Mouse (Mus musculus) left cerebral cortex, postnatal 25 days (tissue): ENCODE measurements around the gene Cox6b1. TPM values are rescaled to one million over a fixed set of nuclear protein-coding genes. Genes with fewer than 3 reads are reported as not detected.

Source experiments
- DNase-seq, 2 experiments: peaks; one replicate each; pipeline ENCODE4 v3.0.0; 2022; ENCODE audit warnings: low spot score in 2 of 2, mixed read lengths in 1 of 2
- intact Hi-C: fragments of 180-260 bp; cut with DNase I; formaldehyde crosslinking; loops from one replicate; pipeline ENCODE4 v1.15.1; 2025
- total RNA-seq, 2 experiments: library from RNA; stranded (reverse); gene quantifications; 2 replicates each; pipeline ENCODE4 v1.2.3; 2021

The Cox6b1 gene
- total RNA-seq, 2 experiments from 2014 or later: 721 to 744 TPM

GRCm38 (mm10) chr7:30613529-30614112, 12.3 kb downstream of the Cox6b1 start:
- DNase-seq: peak; percentile 19 to 45
- intact Hi-C loops: loop anchor here (1.0 kb wide), 1 partner anchor 24 kb away; no protein-coding TSS in a partner anchor

GRCm38 (mm10) chr7:30612654-30613402, 13.1 kb downstream of the Cox6b1 start, which contains the start of gene Upk1a:
TSS of gene Upk1a (minus strand) at chr7:30612847.
- no peak for DNase-seq
- intact Hi-C loops: loop anchor here (1.0 kb wide), 1 partner anchor 24 kb away; no protein-coding TSS in a partner anchor

DNA sequence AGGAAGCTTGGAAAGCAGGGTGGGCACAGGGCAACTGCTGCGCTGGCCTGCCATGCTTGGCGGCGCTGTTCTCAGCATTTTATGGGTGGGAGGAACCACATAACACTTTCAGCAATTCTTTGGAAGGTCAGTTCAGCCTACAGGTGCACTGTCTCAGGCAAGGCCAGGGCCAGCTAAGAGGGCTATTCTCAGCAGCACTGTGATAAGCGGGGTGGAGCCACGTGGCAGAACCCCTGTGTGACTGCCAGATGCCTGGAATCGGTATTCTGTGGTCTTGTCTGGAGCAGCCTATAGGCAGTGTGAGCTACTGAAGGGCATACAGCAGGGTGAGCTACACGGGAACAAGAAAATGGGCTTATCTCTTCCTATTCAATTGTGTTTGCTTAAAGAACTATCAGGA, 15.9 kb downstream of the Cox6b1 start:
- DNase-seq: no peak

GRCm38 (mm10) chr7:30608476-30608875, 17.5 kb downstream of the Cox6b1 start:
- intact Hi-C loops: no loop called here
- DNase-seq: no peak

More for the DNA sequence above, 15.9 kb downstream of the Cox6b1 start:
- intact Hi-C loops: no loop called here

DNA sequence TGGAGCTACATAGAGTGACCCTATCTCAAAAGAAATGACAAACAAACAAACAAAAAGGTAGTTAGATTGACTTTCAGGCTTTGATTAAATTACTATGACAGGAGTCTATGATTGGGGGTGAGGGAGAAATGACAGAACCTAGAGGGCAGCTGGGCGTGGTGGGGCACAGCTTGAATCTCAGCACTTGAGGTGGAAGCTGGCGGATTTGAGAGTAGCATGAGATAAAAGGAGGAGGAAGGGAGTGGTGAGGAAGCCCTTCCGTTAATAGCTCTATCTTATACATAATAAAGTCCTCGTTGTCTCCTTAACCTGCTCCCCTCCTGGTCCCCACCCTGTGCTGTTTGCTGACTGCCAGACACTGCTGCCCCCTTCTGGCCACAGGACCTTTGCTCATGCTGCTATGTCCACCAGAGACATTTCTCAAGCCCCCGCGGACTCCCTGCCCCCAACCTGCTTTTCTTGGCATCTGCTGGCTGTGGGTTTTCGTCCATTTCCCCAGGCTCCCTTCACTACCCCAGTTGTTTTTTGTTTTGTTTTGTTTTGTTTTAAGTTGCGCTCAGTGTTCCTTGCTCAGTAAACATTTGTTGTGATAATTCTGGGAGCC, 18.1 kb downstream of the Cox6b1 start:
- no peak for DNase-seq
- intact Hi-C loops: loop anchor here (2.0 kb wide), 1 partner anchor 19 kb away; the partner anchor contains the start of gene Cox6b1

GRCm38 (mm10) chr7:30604944-30605343, 21.0 kb downstream of the Cox6b1 start:
- no peak for DNase-seq
- intact Hi-C loops: no loop called here

DNA sequence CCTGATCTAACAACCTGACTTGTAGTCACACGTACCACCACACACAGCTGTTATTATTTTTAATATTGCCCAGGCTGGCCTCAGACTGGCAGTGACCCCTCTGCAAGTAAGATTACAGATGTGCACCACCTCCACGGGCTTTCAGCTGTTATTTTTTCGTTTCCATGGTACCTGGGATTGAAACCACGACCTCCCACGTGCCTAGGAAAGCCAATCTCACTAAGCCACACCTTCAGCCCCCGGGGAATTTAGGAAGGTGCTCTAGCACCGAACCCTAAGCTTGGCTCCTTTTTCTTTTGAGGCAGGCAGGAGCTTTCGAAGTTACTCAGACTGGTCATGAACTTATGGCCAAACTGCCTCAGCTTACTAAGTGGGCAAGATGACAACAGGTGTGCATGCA, 21.5 kb downstream of the Cox6b1 start:
- DNase-seq: no peak
- intact Hi-C loops: no loop called here

DNA sequence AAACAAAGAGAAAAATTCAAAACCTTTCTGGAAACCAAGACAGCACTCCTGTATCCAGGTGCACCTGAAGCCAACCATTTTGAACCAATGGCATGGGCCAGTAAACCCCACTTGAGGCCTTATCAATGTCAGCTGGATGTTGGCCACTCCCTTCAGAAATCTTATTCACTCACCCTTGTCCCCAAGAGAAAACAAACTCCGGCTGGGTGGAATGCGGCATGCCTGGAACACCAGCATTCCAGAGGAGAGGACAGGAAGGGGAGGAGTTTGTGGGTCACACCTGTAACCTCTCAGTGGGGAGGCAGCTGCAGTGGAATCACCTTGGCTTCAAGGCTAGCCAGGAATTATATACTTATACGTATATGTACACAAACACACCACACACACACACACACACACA, 23.4 kb downstream of the Cox6b1 start:
- no peak for DNase-seq
- intact Hi-C loops: no loop called here

DNA sequence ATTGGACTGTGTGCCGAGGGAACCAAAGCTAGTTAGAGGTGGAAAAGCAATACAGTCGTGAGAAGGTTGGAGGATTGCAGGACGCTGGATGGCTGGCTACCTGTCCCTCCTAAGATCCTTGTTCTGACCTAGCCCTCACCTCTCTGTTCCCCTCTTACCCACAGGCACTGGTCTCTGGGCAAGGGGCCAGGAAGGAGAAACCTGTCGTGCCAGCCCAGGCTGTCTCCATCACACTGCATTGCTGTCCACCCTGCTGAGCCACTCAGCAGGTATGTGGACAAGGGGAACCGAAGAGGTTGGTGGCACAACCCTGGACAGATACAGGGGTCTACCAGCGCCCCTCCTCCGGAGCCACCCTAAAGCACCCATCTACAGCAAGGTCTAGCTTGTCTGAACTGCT, 25.3 kb downstream of the Cox6b1 start:
- intact Hi-C loops: no loop called here
- no peak for DNase-seq

DNA sequence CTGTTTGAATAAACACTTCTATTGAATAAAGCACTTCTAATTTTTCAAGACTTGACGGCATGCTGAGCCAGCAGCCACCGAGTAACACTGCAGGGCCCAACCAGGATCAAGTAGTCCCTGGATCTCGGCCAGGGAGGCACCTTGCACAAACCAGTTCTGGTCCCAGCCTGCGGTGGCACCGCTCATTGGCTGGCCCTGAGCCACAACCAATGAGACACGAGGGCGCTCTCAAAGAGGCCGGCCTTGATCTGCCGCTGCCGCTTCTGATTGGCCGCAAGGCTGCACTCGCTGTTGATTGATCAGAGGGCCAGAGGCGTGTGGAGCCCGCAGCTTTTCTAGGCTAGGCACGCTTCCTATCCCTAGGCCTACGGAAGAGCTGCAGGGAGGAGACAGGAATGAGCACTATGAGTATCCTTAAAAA, 26.0 kb downstream of the Cox6b1 start:
- intact Hi-C loops: no loop called here
- DNase-seq: peak; percentile 90 to 95

DNA sequence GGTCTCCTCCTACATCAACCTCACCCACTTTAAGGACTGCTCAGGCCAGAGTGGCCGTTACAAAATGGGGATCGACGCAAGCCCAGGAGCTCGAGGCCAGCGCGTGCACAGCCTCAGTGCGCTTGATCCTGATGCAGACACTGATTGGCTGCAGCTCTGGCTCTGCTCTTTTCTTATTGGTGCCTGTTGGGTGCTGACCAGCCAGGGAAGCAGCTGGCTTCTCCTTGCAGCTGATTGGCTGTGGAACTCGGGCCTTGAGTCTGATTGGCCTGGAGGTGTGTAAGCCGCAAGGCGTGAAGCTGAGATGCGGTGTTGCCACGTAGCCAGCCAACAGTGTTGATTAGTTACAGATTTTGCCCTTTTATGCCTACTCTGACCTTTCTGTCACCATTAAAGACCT, 27.2 kb downstream of the Cox6b1 start, which contains the start of gene Zbtb32:
TSS of gene Zbtb32 (minus strand) at position 124 of the 400 bp plus-strand sequence.
- intact Hi-C loops: no loop called here
- no peak for DNase-seq

- no peak for DNase-seq
- intact Hi-C loops: no loop called here
These were observed 29.1 kb downstream of the Cox6b1 start for GRCm38 (mm10) chr7:30596811-30597210.

GRCm38 (mm10) chr7:30596093-30596492, 29.9 kb downstream of the Cox6b1 start:
- intact Hi-C loops: no loop called here

DNA sequence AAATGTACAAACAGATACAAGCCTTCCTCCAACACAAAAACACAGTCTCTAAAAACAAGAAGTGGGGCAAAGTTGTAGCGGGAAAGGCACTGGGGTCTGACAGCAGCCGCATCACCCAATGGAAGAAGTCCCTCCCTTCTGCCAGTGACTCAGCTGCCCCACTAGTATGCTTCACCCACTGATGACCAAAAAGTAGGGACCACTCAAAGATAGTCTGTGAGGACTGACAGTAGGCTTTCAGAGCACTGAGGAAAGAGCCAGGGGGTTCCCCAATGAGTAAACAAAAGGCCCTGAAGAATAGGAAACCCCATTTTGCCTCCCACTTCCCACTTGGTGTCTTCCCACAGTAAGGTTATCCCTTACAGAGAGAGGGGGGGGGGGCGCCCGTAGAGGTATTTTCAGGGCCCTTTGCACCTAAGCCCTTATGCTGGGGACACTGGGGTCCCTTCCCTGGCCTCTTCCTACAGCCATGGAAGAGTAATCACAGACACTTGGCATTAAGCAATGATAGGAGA, 31.4 kb downstream of the Cox6b1 start:
- DNase-seq: no peak
- intact Hi-C loops: no loop called here

More at GRCm38 (mm10) chr7:30596093-30596492, 29.9 kb downstream of the Cox6b1 start:
- DNase-seq: no peak

DNA sequence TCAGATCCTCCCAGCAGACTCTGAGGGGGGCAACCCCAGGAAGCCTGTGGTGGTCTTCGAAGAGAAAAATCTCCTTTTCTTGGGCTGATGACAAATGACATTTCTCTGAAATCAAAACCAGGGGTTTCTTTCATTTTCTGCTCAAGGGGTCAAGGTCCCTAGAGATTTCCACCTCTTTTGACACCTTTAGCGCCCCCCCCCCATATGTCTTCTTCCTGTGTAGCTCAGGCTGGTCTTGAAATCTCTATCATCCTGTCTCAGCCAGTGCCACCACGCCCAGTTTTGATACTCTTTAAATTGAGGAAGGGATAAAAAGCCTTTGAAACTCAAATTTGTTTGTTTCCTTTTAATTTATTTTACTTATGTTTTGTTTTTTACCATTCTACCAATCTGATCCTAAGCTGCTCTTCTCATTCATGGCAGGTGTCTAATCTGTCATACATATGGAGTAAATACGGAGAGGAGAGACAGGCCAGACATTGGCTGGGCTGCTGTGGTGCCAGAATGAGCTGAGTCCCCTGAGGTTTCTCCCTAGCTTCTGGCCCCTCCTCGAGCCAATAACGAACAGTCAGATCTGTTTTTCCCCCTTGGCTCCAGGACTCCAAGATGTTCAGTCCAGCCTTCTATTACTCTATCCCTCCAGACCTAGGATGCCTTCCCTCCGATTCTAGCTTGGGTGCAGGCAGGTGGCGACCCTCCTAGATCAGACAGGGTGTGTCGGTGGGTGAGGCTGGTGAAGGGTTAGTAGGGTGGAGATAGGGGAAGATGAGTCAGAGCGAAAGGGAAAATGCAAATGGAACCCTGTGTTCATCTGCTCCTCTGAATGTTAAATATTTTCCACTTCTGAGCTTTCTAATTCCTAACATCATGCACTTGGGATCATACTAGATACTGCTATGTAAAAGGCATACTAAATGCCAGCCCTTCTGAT, 32.1 kb downstream of the Cox6b1 start:
- no peak for DNase-seq
- intact Hi-C loops: no loop called here

- intact Hi-C loops: no loop called here
- DNase-seq: no peak
These were observed 33.1 kb downstream of the Cox6b1 start for GRCm38 (mm10) chr7:30592772-30593423.

DNA sequence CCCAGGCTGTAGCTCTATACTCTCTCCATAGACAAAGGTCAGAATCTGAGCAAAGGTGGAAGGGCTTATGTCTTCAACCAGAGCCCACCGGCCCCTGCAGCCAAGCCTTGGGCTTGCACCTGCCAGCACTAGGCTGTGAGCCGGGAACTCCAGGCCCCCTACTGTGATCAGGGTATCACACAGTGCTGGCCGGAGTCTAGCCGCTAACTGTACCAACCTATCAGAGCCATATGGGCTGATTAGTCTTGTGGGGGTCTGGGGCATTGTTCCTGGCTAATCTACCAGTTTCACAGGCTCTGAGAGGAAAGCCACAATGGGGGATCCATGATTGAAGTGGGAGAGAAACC, 34.4 kb downstream of the Cox6b1 start:
- intact Hi-C loops: no loop called here
- DNase-seq: no peak

DNA sequence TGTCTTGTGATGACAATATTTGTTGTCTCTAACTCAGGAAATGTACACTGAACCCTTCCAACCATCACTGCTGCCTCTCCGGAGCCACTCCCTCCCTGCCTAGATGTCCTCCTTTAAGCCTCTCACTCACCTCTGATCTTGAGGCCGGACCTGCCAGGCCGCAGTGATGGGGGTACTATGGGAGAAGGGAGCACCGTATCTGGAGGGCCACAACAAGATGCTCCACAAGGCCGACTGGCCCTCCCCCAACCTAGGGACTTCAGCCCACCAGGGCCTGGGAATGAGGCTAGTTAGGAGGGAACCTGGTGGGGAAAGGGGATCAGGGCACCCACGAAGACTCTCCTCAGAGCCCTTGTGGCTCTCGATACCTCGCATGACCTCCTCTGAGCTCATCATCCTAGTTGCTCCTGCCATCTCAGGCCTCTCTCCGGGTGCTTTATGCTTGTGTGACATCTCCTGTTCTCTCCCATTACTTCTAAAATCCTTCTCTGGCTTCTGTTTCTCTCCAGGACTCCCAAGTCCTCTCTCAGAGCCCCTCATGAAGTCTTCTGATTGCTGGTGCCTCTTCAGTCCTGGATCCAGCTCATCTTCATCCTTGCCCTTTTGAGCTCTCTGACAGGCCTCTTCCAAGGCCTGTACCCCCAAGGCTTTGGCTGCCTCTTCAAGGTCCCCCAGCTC, 34.9 kb downstream of the Cox6b1 start:
- intact Hi-C loops: no loop called here
- DNase-seq: no peak
